Mouse (Mus musculus) CH12.LX (cell line): Measurements from ENCODE around the gene Mmab.

Experiments used
- CTCF ChIP-seq, 2 experiments: IDR thresholded peaks in 1 of 2; conservative IDR thresholded peaks in 1 of 2; 2 replicates each; pipeline ENCODE4 v1.5.1; 2011 to 2012; ENCODE audit warnings: low read depth in 2 of 2, low read length in 2 of 2, improper control_type of control experiment in 1 of 2, inconsistent platforms in 1 of 2, mild to moderate bottlenecking in 1 of 2, moderate library complexity in 1 of 2
- EP300 ChIP-seq: IDR thresholded peaks from 2 replicates; pipeline ENCODE4 v1.6.1; 2011; ENCODE audit warnings: low read length, improper control_type of control experiment
- HCFC1 ChIP-seq: IDR thresholded peaks from 2 replicates; pipeline ENCODE4 v1.6.1; 2012; ENCODE audit warnings: low read depth, mild to moderate bottlenecking, inconsistent platforms, low read length, improper control_type of control experiment
- MAFK ChIP-seq: IDR thresholded peaks from 2 replicates; pipeline ENCODE4 v1.6.1; 2011; ENCODE audit warnings: low read length, improper control_type of control experiment; ENCODE audit not compliant: insufficient replicate concordance
- MAX ChIP-seq: IDR thresholded peaks from 2 replicates; pipeline ENCODE4 v1.6.1; 2011; ENCODE audit warnings: low read length, improper control_type of control experiment
- MYC ChIP-seq: IDR thresholded peaks from 2 replicates; pipeline ENCODE4 v1.6.1; 2011; ENCODE audit warnings: low read depth, mild to moderate bottlenecking, improper control_type of control experiment, low read length
- POLR2A ChIP-seq: IDR thresholded peaks from 2 replicates; pipeline ENCODE4 v1.6.1; 2011; ENCODE audit warnings: low read depth, mild to moderate bottlenecking, improper control_type of control experiment, low read length
- POLR2AphosphoS2 ChIP-seq: IDR thresholded peaks from 2 replicates; pipeline ENCODE4 v1.6.1; 2011; ENCODE audit warnings: low read depth, low read length, improper control_type of control experiment
- TBP ChIP-seq: conservative IDR thresholded peaks from 2 replicates; pipeline ENCODE4 v1.6.1; 2011; ENCODE audit warnings: low read depth, low read length, improper control_type of control experiment
- UBTF ChIP-seq: IDR thresholded peaks from 2 replicates; pipeline ENCODE4 v1.6.1; 2012; ENCODE audit warnings: low read depth, mild to moderate bottlenecking, inconsistent platforms, low read length, improper control_type of control experiment, moderate library complexity
- USF1 ChIP-seq: IDR thresholded peaks from 2 replicates; pipeline ENCODE4 v1.6.1; 2014; ENCODE audit warnings: low read depth, mild to moderate bottlenecking, inconsistent platforms, low read length, improper control_type of control experiment
- ZC3H11A ChIP-seq: IDR thresholded peaks from 2 replicates; pipeline ENCODE4 v1.6.1; 2012; ENCODE audit warnings: low read depth, mild to moderate bottlenecking, inconsistent platforms, low read length, improper control_type of control experiment

- TF ChIP-seq MAFK: no peak
- TF ChIP-seq MAX: no peak
- TF ChIP-seq POLR2A: no peak
- TF ChIP-seq EP300: no peak
- TF ChIP-seq TBP: no peak
- TF ChIP-seq USF1: no peak
- TF ChIP-seq CTCF (conservative IDR thresholded peaks at IDR 0.05 in 1 of 2, IDR thresholded peaks at IDR 0.05 in 1 of 2; ENCODE audit: low read depth in 2 of 2, low read length in 2 of 2): no peak
- TF ChIP-seq UBTF: no peak
- TF ChIP-seq MYC: no peak
- TF ChIP-seq HCFC1: no peak
- no peak for TF ChIP-seq POLR2AphosphoS2
- no peak for TF ChIP-seq ZC3H11A
These were observed 31.1 kb upstream of the Mmab start for GRCm38 (mm10) chr5:114474741-114475491.
